Mouse (Mus musculus): ENCODE results near the gene 6430628N08Rik. TPM values are rescaled to one million over a fixed set of nuclear protein-coding genes. Genes with fewer than 3 reads are reported as not detected.

The 6430628N08Rik gene
- total RNA-seq (2021) = not detected
- long read RNA-seq, experiment 1 = 0 reads
- long read RNA-seq, experiment 2 = 0 reads

DNA sequence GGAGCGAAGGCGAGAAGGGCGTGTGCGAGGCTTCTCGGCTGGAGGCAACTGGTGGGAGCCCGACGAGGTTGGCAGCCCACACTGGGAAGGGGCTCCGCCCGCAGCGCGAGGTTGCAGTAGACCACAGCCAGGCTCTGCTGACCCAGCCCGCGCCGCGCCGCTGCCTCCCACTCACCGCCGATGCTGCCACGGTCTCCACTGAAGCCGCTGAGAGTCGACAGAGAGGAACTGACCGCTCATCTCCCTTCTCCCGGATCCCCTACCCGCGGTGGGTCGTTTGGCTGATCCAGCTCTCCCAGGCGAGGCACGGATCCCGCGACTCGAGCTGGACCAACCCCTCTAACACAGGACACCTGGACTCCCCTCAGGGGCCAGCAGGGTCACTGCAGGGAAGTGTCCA lies at the start of gene 6430628N08Rik:
Gene 6430628N08Rik (plus strand): TSS at position 113 of the 400 bp plus-strand sequence.
- no peak for DNase-seq

DNA sequence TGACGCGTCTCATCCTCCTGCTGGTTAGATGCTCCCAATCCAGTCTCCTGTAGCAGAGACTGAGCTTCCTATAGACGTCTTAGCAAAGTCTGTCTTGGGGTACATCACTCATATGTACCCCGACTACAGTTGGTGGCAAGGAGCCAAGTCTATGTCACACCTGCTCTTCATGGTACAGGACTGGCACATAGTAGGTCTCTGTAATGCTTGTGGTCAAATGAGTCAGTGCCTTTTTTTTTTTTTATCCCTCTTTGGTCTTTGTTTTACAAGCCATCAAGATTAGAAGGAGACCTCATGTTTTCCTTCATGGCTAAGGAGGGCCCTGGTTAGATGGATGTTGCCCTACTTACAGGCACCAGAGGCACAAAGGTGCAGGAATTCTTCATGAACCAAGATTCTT lies 49.6 kb upstream of the 6430628N08Rik start:
- DNase-seq = no peak

DNA sequence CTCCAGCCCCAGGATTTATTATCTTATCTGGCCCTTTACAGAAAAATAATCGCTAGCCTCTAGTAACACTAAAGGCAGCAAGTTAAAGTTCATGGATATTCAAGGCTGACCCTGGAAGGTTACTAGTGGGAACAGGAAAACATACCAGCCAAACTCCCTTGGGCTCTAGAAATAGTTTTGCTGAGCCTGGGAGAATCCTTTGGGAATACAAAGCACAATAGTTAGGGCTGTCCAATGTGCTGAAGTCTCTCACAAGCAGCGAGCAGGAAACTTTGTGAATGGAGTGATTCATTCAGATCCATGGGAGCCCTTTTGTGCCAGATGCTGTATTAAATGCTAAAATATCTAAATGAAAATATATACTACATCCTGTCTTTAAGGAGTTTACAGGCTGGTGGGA lies 43.8 kb upstream of the 6430628N08Rik start:
- no peak for DNase-seq

DNA sequence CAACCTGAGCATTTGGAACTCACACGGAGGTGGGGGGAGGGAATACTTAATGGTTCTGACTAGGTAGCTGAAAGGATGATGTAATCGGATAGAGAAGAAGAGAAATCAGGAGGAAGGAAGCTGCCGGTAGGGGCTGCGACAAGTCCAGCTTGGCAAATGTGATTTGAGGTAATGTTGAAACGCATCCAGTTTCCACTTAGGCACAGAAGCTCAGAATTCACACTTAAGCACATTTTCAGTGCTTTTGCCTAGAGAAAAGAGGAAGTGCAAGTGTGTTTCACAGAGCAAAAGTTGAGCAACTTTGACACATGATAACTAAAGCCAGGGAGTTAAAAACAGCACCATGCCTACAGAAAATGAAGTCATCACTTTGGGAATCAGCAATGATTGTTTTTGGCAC lies 43.1 kb upstream of the 6430628N08Rik start:
- no peak for DNase-seq

DNA sequence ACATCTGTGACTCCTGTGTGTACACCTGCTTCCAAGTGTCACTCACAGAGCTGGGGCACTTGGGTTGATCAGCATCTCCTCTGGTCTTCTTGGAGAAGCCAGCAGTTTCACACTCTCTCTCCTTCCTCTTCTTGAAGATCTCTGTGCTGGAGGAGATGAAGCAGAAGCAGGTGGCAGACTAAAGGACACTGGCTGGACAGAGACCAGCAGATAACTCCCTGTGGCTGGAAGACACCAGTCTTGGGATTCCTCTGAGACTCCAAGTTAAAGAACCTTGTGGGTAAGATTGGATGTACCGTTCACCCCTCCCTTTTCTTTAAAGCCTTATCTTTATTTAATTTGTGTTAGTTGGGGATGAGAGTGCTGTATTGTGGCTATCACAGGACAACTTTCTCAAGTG lies 42.4 kb upstream of the 6430628N08Rik start:
- DNase-seq = no peak

DNA sequence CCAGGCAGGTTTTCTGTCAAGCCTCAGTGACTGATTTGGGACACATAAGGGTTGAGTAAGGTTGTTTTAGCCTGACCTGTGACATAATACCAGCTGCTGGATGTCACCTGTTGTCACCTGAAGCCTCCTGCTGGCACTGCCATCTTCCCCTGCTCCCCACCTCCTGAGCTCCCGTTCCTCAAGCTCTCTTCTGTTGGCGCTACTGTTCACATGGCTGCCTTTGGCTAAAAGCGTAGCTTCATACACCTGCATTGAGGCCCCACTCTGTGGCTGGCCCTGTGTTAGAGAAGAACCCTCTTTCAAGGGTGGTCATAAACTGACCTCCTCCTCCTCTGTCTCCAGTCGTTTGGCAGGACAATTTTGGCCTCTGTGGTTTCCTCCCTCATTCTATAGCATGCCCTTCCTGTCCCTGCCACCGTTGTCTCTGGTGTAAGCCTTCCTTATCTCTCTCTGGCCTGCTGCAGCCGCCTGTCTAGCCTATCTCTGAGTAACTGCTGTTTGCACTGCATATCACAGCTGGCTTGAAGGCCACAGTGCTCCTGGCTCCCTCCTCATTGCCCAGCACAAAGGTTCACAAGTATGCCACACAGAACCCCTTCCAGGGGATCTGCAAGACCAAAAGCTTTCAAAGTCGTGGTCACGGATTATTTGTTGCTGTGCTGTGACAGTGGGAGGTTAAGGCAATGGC lies 41.3 kb upstream of the 6430628N08Rik start:
- DNase-seq = no peak

DNA sequence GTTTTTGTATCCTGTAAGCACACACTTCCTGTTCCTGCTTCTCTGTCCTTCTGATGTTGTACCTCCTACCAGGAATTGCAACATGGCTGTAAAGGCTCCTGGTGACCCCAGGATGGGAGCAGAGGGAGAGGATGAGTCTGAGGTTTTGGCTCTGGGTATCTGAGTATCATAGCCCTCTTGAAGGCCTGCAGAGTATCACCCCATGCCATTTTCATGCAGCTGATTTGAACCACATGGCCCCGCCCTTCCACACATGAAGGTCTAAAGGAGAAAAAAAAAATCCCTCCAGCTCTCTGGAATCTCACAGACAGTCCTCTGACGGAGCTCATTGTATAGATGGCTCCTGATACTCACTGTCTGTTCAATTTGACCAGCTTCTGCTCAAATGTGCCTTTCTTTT lies 40.4 kb upstream of the 6430628N08Rik start:
- no peak for DNase-seq

DNA sequence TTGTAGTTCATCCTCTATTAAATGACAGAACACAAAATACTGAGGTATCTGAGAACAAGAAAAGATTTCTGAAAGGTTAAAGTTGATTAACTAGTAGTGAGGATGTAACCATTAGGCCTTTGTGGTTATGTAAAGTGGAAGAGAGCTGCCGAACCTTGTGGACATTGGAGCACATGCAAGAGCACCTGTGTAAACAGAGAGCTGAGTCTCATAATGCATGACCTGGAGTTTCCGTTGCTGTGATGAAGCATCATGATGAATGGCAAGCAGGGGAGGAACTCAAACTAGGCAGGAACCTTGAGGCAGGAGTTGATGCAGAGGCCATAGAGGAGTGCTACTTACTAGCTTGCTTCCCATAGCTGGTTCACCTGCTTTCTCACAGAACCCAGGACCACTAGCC lies 39.8 kb upstream of the 6430628N08Rik start:
- DNase-seq = no peak

DNA sequence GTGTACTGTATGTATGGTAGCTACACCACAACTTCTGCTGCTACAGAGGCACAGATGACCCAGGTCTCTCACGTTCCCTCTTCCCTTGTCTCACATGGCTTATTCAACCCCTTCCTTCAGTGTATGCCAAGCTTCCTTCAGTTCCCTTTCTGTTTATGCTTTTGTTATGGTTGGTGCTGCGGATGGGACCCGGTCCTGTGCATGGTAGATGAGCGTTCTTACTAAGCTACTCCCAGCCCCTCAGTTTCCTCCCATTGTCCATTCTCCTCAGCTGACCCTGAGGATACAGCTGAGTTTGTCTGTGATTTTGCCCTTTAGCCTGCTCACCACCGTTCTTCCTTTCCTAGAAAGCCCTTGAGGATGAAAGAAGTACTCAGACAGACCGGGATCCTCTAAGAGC lies 38.9 kb upstream of the 6430628N08Rik start:
- no peak for DNase-seq

DNA sequence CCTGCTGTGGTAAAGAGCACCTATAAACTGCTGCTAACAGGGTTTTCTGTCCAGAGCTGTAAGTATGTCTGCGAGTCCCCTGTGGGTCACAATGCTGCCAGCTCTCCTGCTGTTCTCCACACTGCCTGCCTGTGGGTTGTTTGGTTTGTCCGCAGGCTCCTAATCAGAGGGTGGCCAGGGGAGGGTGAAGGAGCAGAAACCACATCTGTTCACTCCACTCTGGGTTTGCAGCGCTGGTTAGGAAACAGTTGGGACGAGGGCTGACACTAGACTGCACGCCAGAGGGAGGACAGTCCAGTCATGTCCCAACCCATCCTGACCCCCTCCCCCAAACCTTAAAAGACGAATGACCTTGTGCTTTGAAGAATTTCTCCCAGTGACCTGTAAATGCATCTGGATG lies 35.4 kb upstream of the 6430628N08Rik start:
- no peak for DNase-seq

DNA sequence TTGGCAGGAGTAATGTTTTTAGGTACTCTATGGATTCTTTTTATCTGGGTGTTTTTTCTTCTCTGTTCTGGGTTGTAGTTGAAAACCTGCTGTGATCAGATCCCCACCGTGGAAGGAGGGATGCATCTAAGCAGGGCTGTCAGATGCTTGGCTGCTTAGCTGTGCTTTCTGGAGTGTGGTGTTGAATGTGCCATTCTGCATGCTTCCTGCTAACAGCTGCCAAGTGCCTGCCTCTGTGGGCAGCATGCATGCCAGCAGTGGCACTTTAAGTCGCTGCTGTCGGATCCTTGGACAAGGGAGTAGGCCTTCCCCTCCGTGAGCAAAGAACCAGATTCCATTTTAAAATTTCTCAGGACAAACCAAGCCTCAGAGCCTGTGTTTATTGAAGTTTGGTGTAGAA lies 34.9 kb upstream of the 6430628N08Rik start:
- DNase-seq = no peak

DNA sequence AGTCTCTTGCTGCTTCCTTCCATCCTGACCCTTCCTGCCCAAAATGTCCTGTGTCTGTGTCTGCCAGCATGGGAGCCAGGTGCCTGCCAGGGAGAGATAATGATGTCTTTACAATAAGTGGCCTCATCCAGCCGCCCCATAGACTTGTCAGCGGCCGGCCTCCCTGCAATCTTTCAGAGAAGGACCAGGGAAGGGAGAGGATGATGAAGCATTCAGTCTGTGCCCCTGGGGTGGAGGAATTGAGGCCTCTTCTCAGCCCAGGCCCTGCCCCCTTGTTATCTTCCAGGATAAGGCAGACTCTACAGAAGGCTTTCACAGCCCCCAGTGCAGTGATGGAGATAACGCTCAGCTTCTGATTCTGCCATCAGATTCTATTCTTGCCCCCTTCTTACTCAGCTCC lies 34.2 kb upstream of the 6430628N08Rik start:
- no peak for DNase-seq

DNA sequence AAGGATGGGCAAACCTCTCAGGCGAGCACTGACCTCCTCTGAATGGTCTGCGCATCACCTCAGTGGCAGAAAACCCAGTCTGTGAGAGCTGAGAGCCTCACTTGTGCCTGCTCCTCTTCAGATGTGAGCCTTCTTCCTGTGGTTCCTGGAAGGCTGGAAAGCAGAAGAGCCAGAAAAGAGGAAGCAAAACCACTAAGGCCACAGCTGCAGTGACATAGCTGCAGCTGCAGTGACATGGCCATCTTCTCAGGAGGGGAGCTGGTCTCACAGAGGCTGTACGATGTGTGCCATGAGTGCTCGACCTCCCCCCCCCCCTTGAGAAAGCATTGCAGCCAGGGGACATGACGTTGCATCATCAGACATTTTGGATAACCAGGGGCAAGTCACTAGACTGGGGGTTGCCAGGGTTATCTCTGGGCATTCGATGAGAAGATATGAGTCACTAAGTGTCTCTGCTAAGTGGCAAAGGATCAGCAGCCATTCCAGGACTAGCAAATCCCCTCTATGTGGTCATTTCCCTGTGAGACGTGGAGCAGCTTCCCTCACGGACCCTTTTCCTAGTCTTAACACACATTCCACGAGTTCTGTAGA lies 33.1 kb upstream of the 6430628N08Rik start:
- no peak for DNase-seq

DNA sequence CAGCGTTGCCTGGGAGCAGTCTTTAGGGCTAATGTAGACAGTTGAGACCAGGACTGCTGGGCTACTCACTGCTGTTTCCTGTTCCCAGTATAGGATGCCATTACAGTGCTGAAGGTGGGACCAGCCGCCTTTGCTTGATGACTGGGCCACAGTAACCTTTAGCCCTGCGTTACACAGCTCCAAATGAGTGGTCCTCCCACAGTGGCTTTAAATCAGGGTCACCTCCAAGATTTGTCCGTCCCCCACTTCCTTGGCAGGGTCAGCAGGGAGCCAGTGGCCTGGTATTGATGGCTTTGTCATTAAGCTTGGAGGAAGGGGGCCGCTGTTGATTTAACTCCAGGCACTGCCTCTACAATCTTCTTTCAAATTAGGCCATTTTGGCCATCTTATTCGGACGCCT lies 27.1 kb upstream of the 6430628N08Rik start:
- DNase-seq = no peak

DNA sequence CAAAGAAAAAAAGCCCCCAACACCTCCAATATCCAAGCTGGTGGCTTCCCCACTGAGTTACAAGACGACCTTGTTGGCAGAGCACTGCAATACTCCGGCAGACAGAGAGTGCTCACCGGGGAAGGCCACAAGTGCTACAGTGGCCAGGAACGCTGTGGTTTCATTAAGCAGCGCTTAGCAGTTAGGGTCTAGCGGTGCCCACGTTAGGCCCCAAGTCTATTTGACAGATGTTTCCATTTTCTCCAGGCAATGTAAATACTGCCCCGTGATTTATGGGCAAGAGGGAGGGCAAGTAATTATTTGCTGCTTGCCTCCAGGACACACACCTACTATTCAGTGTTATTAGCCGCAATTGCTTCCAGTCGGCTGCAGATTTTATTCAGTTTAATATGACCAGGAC lies 26.6 kb upstream of the 6430628N08Rik start:
- no peak for DNase-seq

DNA sequence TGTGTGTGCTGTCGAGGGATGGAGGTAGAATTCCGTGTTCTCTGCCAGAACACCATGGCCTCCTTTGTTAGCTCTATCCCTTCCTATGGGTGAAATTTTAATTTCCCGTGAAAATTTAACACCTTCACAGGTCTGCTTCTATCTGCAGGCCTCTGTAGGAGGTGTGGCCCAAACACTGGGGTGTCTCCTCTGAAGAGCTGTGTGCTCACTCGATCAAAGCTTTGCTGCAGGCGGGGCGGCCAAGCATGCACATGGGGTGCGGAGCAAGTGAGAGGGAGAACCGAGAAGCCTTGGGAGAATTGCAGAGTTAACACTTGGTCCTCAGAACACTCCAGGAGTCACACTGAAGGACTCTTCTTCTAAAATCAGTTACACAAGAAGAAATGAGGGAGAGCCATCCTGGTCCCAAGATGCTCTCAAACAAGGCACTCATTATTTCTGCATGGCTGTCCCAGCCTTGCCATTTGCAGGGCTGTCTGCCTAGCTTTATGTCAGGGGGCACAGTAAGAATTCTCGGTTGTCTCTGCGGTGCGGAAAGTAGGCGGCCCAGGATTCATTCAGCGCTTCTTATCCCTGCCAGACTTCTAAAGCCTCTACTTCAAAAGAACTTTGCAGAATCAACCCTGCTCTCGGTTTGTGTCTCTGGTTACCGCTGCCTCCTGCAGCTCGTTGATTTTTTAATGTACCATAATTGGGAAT lies 20.8 kb upstream of the 6430628N08Rik start:
- DNase-seq = no peak

DNA sequence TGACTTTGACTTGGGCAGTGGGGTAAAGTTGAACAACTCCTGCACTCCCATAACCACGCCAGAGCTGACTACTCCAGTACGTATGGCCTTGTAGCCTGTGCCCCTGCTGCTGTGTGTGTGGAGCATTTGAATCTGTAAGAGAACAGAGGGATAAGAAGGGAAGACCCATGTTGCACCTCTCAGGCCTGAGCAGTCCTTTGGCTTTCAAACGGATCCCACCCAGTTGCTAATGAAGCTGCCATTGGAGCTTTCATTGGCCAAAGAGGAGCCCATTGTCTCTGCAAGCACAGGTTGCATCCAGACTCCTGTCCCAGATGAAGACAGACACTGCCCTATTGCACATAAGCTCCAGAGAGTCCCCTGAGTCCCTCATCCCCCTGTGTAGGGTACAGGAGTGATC lies 17.2 kb upstream of the 6430628N08Rik start:
- no peak for DNase-seq

DNA sequence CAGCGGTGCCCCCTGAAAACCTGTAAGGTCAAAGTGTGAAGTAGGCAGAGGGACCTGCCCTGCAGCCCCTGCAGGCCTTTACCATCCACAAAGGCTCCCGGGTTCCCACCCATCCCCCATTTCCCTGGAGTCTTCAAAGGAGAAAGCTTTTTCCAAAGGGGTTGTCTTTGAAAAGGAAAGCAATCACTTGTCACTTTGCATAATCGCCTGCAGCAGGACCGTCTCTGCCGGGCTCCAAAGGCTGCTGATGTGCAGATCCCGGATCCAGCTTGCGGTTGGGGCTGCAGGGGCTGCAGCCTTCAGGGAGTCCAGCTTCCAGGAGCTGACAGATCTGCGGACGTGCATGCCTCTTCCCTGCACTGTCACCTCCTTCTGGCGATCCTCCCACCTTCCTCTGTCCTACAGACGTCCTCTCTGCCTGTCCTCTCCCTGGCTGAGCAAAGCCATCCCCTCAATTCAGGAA lies 12.2 kb upstream of the 6430628N08Rik start:
- no peak for DNase-seq

DNA sequence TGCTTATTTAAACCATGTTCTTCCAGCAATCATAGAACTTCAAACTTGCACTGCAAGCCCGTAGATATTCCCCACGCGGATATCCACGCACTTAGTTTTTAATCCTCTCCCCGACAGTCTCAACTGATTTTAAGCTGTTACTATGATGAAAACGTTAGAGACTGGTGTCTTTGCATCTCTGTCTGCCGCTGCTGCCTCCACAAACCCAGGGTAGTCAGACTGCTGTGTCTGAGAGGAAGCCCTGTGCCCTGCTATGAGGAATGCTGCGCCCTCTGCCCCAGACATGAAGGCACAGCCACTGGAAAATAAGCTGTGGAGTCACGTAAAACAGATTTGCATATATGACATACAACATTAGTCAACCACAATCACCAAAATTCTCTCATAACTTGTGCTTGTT lies 11.6 kb upstream of the 6430628N08Rik start:
- DNase-seq = no peak

DNA sequence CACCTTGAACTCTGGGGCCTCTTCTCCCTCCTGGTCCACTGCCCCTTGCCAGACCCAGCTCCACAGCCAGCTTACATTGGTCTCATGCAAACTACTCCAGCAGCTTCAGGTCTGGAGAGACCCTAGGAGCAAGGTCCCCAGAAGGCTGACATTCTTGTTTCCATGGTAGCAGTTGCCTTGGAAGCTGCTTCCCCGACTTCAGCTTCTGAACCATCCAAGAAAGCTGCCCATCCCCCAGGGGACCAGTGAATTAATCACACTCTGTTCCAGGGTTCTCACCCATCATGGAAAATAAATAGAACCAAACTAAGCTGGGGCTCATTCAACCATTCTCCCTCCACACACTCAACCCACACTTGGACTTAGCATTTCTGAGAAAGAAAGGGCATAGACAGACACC lies 9.3 kb upstream of the 6430628N08Rik start:
- no peak for DNase-seq

DNA sequence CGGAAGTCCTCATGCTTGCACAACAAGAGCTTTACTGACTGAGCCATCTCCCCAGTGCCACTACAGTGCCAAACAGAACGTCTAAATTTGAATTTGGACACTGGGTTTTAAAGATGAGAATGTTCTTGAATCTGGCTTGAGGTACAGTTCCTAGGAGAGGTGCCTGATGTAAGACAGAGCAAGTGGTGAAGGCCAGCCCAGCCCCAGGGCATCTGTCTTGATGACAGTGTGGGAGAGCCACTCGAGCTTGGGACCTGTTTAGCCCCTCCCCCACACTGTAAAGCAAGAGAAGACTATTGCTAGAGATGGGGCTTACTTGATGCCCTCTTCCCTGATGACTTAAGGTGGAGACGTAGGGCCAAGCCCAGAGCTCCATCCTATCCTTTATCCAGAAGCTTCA lies 8.3 kb upstream of the 6430628N08Rik start:
- DNase-seq = no peak

DNA sequence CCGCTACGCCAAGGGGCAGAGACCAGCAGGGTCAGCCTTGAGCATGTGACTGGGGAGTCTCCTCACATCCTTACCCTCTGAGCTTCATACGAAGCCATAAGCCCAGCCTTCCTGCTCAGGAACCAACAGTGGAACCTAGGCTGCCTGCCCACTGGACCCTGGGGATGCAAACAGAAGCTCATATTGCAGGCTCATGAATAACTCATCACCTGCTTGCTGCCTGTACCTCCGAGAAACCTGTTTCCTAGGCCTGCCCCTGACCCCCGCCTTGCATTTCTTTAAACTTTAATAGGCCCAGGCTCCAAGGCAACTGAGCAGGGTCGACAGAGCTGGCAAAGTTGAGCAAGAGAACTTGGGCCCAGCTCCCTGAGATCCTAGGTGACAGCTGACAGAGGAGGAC lies 6.4 kb upstream of the 6430628N08Rik start, which contains the start of gene Kncn:
Gene Kncn (plus strand): TSS at position 379 of the 400 bp plus-strand sequence.
- no peak for DNase-seq

DNA sequence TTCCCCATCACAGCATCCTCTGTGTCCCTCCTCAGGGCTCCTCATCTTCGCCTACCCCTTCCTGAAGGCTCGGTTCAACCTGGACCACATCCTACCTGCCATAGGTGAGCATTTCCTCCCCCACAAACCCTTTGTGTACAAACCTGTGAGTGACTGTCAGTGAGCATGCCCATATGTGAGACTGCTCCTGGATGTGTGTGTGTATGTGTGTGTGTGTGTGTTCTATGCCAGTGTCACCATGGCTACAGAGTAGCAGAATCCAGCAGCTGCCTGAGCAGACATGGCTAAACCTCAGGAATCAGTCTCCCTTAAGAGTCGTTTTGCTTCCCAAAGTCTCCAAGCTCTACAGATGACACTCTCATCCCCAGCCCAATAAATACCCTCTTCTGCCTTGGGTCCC lies 4.6 kb upstream of the 6430628N08Rik start:
- DNase-seq = no peak

Data from gastrocnemius, postnatal 25 days (tissue).